Mouse (Mus musculus) neural tube, embryonic 11.5 days (tissue): ENCODE results near the gene Slc37a1. TPM values are rescaled to one million over a fixed set of nuclear protein-coding genes. Genes with fewer than 3 reads are reported as not detected.

Source experiments
- ATAC-seq: fragments of 200-750 bp; cut with Nextera tagmentation; 2 replicates; pipeline ENCODE4 v1.8.0; 2017; ENCODE audit warnings: moderate number of reproducible peaks, mild to moderate bottlenecking, moderate TSS enrichment, moderate library complexity; ENCODE audit not compliant: insufficient read depth, low FRiP score, low TSS enrichment
- DNase-seq: peaks from one replicate; pipeline ENCODE4 v3.0.0-alpha.2; 2015; ENCODE audit warnings: low spot score
- H3K27ac ChIP-seq: fragments of 300-500 bp; sonication (generic); 2 replicates; pipeline ENCODE4 v1.5.1; 2014; ENCODE audit warnings: low read depth, mild to moderate bottlenecking, low read length
- H3K27me3 ChIP-seq: fragments of 300-500 bp; sonication (generic); 2 replicates; pipeline ENCODE4 v1.6.1; 2014; ENCODE audit warnings: mild to moderate bottlenecking, low read length, mixed read lengths; ENCODE audit not compliant: control insufficient read depth, insufficient read depth
- H3K36me3 ChIP-seq: fragments of 300-500 bp; sonication (generic); 2 replicates; pipeline ENCODE4 v1.6.1; 2014; ENCODE audit warnings: mild to moderate bottlenecking, low read length, moderate library complexity, mixed read lengths; ENCODE audit not compliant: control insufficient read depth, insufficient read depth
- H3K4me1 ChIP-seq: fragments of 300-500 bp; sonication (generic); 2 replicates; pipeline ENCODE4 v1.6.1; 2014; ENCODE audit warnings: low read length, mixed read lengths; ENCODE audit not compliant: control insufficient read depth, insufficient read depth
- H3K4me2 ChIP-seq: fragments of 300-500 bp; sonication (generic); 2 replicates; pipeline ENCODE4 v1.6.1; 2014; ENCODE audit warnings: low read depth, mild to moderate bottlenecking, moderate library complexity
- H3K4me3 ChIP-seq: fragments of 300-500 bp; sonication (generic); 2 replicates; pipeline ENCODE4 v1.5.1; 2014; ENCODE audit warnings: low read depth, low read length
- H3K9ac ChIP-seq: fragments of 300-500 bp; sonication (generic); 2 replicates; pipeline ENCODE4 v1.6.1; 2014; ENCODE audit warnings: mild to moderate bottlenecking, low read length
- H3K9me3 ChIP-seq: fragments of 300-500 bp; sonication (generic); 2 replicates; pipeline ENCODE4 v1.6.1; 2016; ENCODE audit warnings: low read length; ENCODE audit not compliant: control insufficient read depth
- WGBS: fragments of 180-500 bp; shearing (Covaris S2); extraction: QIAGEN DNeasy Blood & Tissue Kit; methylation state at CpG from one replicate; pipeline ENCODE4 v1.1.7; 2014; 5-methylcytosine and 5-hydroxymethylcytosine counted together
- polyA plus RNA-seq: library from polyadenylated mRNA; unstranded; fragments of >200 nt; fragmentation: Nextera tagmentation; extraction: Ambion mirVana; gene quantifications from 2 replicates; pipeline ENCODE4 v1.2.1, GENCODE M21; 2014

Slc37a1 gene
- polyA plus RNA-seq, 1 experiment from 2014 or later: 13.9 TPM

GRCm38 (mm10) chr17:31378361-31378761, 91.8 kb downstream of the Slc37a1 start:
- H3K36me3 ChIP-seq: no peaks in the 10 kb centered on the region
- H3K4me2 ChIP-seq: no peak overlapping the region
- no peaks in the 10 kb centered on the region for H3K9me3 ChIP-seq
- no peak overlapping the region for H3K27ac ChIP-seq
- no peaks in the 10 kb centered on the region for H3K27me3 ChIP-seq
- WGBS: 71% methylated on average over 10 of the region's 10 CpGs
- no peak overlapping the region for H3K9ac ChIP-seq
- no peak for ATAC-seq
- H3K4me3 ChIP-seq: no peak overlapping the region
- DNase-seq: no peak
- H3K4me1 ChIP-seq: no peaks in the 10 kb centered on the region

GRCm38 (mm10) chr17:31379086-31379485, 92.5 kb downstream of the Slc37a1 start:
- no peak overlapping the region for H3K27ac ChIP-seq
- no peaks in the 10 kb centered on the region for H3K4me1 ChIP-seq
- no peak overlapping the region for H3K4me2 ChIP-seq
- no peak for ATAC-seq
- no peaks in the 10 kb centered on the region for H3K27me3 ChIP-seq
- H3K9ac ChIP-seq: no peak overlapping the region
- 82% methylated on average over 2 of the region's 2 CpGs for WGBS
- no peaks in the 10 kb centered on the region for H3K36me3 ChIP-seq
- DNase-seq: no peak
- H3K4me3 ChIP-seq: no peak overlapping the region
- no peaks in the 10 kb centered on the region for H3K9me3 ChIP-seq

GRCm38 (mm10) chr17:31379863-31380262, 93.3 kb downstream of the Slc37a1 start:
- H3K4me1 ChIP-seq: peaks cover 2% of the 10 kb centered on the region
- H3K27me3 ChIP-seq: no peaks in the 10 kb centered on the region
- no peak for ATAC-seq
- no peak overlapping the region for H3K4me3 ChIP-seq
- 55% methylated on average over 8 of the region's 8 CpGs for WGBS
- no peak for DNase-seq
- no peak overlapping the region for H3K9ac ChIP-seq
- H3K27ac ChIP-seq: no peak overlapping the region
- H3K4me2 ChIP-seq: no peak overlapping the region
- H3K9me3 ChIP-seq: no peaks in the 10 kb centered on the region
- H3K36me3 ChIP-seq: no peaks in the 10 kb centered on the region

- DNase-seq (no peak), ATAC-seq (no peak)
- no peak overlapping the region for H3K9ac ChIP-seq
- H3K4me1 ChIP-seq: peaks cover 15% of the 10 kb centered on the region
- no peak overlapping the region for H3K4me2 ChIP-seq
- H3K27ac ChIP-seq: no peak overlapping the region
- no peaks in the 10 kb centered on the region for H3K27me3 ChIP-seq
- no peaks in the 10 kb centered on the region for H3K9me3 ChIP-seq
- H3K4me3 ChIP-seq: no peak overlapping the region
- H3K36me3 ChIP-seq: no peaks in the 10 kb centered on the region
- 86% methylated on average over 6 of the region's 6 CpGs for WGBS
Observed at GRCm38 (mm10) chr17:31383320-31383719, 96.7 kb downstream of the Slc37a1 start.

- Histone ChIP-seq H3K4me3 (no peak overlapping the region), H3K9me3 (no peaks in the 10 kb centered on the region), H3K4me2 (peak overlapping the region; percentile 92; the same call in 1 of the 2 replicates), H3K27me3 (no peaks in the 10 kb centered on the region), H3K9ac (0 out of 2 replicates have a peak overlapping the region, but pooled peaks have one; percentile 3), H3K36me3 (no peaks in the 10 kb centered on the region), H3K4me1 (peaks cover 15% of the 10 kb centered on the region), H3K27ac (peak overlapping the region; percentile 42; the same call in 1 of the 2 replicates)
- 1% methylated on average over 8 of the region's 8 CpGs for WGBS
- peak; percentile 58 for DNase-seq
- no peak for ATAC-seq
Observed at GRCm38 (mm10) chr17:31384968-31385627, 98.5 kb downstream of the Slc37a1 start.

- peak within 1 kb of the TSS; percentile 83 for H3K9ac ChIP-seq
- no peaks in the 10 kb centered on the region for H3K9me3 ChIP-seq
- H3K4me3 ChIP-seq: peak within 1 kb of the TSS; percentile 78
- no peaks in the 10 kb centered on the region for H3K36me3 ChIP-seq
- H3K27me3 ChIP-seq: no peaks in the 10 kb centered on the region
- peak within 1 kb of the TSS; percentile 42; the same call in 1 of the 2 replicates for H3K27ac ChIP-seq
- ATAC-seq (peak; percentile 80), DNase-seq (peak; percentile 89)
- peak within 1 kb of the TSS; percentile 92 for H3K4me2 ChIP-seq
- H3K4me1 ChIP-seq: peaks cover 15% of the 10 kb centered on the region
- WGBS: under 1% methylated on average over 37 of the region's 56 CpGs
Observed at GRCm38 (mm10) chr17:31385671-31386665, 99.4 kb downstream of the Slc37a1 start, which contains the start of gene Pde9a. TSS of gene Pde9a (plus strand) at chr17:31386210.

- Histone ChIP-seq H3K4me1 (peaks cover 15% of the 10 kb centered on the region), H3K9ac (peak overlapping the region; percentile 83), H3K27me3 (no peaks in the 10 kb centered on the region), H3K27ac (no peak overlapping the region), H3K36me3 (no peaks in the 10 kb centered on the region), H3K9me3 (no peaks in the 10 kb centered on the region), H3K4me2 (peak overlapping the region; percentile 92), H3K4me3 (peak overlapping the region; percentile 78)
- DNase-seq (no peak), ATAC-seq (no peak; the same call in 1 of the 2 replicates)
- WGBS: 10% methylated on average over 7 of the region's 7 CpGs
Observed at GRCm38 (mm10) chr17:31386766-31387275, 100.2 kb downstream of the Slc37a1 start.

GRCm38 (mm10) chr17:31389432-31390050, 102.9 kb downstream of the Slc37a1 start:
- Histone ChIP-seq H3K27me3 (no peaks in the 10 kb centered on the region), H3K9ac (no peak overlapping the region), H3K27ac (no peak overlapping the region), H3K4me3 (no peak overlapping the region), H3K9me3 (no peaks in the 10 kb centered on the region), H3K36me3 (no peaks in the 10 kb centered on the region), H3K4me1 (peaks cover 15% of the 10 kb centered on the region), H3K4me2 (no peak overlapping the region)
- 92% methylated on average over 3 of the region's 3 CpGs for WGBS
- DNase-seq (no peak), ATAC-seq (no peak)
